Mouse (Mus musculus): ENCODE measurements at regions not wholly inside any gene's neighbourhood (a gene's known extent, or its start where the extent isn't known, plus 50 kb on each side); places are given as distances from the start of the nearest gene placed in this dataset.

DNA sequence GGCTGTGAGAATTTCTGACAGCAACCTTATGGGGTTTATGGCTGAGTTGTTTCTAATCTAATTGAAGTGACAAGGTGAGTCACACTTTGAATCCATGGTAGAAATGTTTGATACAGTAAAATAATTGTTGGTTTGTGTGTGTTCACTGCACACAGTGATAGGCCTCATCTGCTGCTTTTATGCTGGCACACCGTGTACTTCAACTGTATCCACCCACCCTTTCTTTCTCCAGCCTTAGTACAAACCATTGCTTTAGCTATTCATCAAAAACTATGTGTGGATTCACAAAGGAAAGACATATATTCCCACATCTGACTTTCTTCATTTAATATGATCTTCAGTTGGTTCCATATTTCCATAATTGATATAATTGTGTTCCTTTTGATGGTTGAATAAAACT lies 297.7 kb upstream of the BB014433 start:
- TF ChIP-seq CTCF (IDR thresholded peaks at IDR 0.05; ENCODE audit: insufficient read depth, low read depth, low read length): no peak
- no peak for TF ChIP-seq POLR2A (IDR thresholded peaks at IDR 0.05; ENCODE audit: insufficient read depth, low read depth, low read length)

Data from olfactory bulb, adult 2 months (tissue).